Mouse (Mus musculus): ENCODE results near the gene Arhgdib. TPM values are rescaled to one million over a fixed set of nuclear protein-coding genes. Genes with fewer than 3 reads are reported as not detected.

The Arhgdib gene
- polyA plus RNA-seq, 2 experiments: 104 to 149 TPM

DNA sequence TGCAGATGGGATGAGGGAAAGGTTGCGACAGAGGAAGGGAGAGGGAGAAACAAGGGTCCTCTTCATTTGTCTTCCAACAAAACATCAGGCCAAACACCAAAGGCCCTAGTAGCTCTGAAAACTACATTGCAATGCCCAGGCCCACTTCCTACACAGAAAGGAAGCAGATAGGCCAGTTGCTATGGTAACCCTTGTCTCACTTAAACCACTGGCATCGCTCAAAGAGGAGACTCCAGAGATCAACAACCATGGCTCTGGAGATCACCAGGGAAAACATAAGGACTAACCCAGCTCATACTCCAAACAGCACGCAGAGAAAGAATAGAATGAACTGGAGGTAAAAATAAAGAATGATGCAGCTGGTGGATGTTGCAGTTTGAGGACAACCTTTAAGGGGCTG, 6.5 kb downstream of the Arhgdib start:
- Histone ChIP-seq H3K4me2 (replicated peaks; ENCODE audit: low read depth, low read length, severe bottlenecking) (no peak overlapping the region), H3K4me1 (ENCODE audit: control insufficient read depth, insufficient read depth, low read length) (peaks cover 22% of the 10 kb centered on the region), H3K9ac (ENCODE audit: low read depth, low read length, severe bottlenecking) (no peak overlapping the region), H3K27ac (replicated peaks; ENCODE audit: low read depth, low read length) (no peak overlapping the region), H3K9me3 (ENCODE audit: control insufficient read depth, low read length) (no peaks in the 10 kb centered on the region), H3K4me3 (replicated peaks; ENCODE audit: low read length) (no peak overlapping the region), H3K27me3 (ENCODE audit: control insufficient read depth, insufficient read depth, low read length) (no peaks in the 10 kb centered on the region), H3K36me3 (ENCODE audit: control insufficient read depth, insufficient read depth, low read length) (no peaks in the 10 kb centered on the region)
- 85% methylated on average over 3 of the region's 3 CpGs for WGBS
- ATAC-seq (ENCODE audit: low FRiP score, low read depth) (no peak), DNase-seq (ENCODE audit: low spot score) (no peak)
- no peak for TF ChIP-seq POLR2A (IDR thresholded peaks at IDR 0.05; ENCODE audit: borderline replicate concordance, extremely low read depth, insufficient read depth, insufficient read length)

GRCm38 (mm10) chr6:136934068-136934467, 7.6 kb downstream of the Arhgdib start:
- TF ChIP-seq POLR2A (IDR thresholded peaks at IDR 0.05; ENCODE audit: borderline replicate concordance, extremely low read depth, insufficient read depth, insufficient read length): no peak
- H3K36me3 ChIP-seq (ENCODE audit: control insufficient read depth, insufficient read depth, low read length): no peaks in the 10 kb centered on the region
- ATAC-seq (ENCODE audit: low FRiP score, low read depth): no peak
- DNase-seq (ENCODE audit: low spot score): no peak
- no peak overlapping the region for H3K4me3 ChIP-seq (replicated peaks; ENCODE audit: low read length)
- 77% methylated on average over 7 of the region's 7 CpGs for WGBS
- H3K9me3 ChIP-seq (ENCODE audit: control insufficient read depth, low read length): no peaks in the 10 kb centered on the region
- H3K4me1 ChIP-seq (ENCODE audit: control insufficient read depth, insufficient read depth, low read length): peaks cover 16% of the 10 kb centered on the region
- no peaks in the 10 kb centered on the region for H3K27me3 ChIP-seq (ENCODE audit: control insufficient read depth, insufficient read depth, low read length)
- no peak overlapping the region for H3K27ac ChIP-seq (replicated peaks; ENCODE audit: low read depth, low read length)
- H3K4me2 ChIP-seq (replicated peaks; ENCODE audit: low read depth, low read length, severe bottlenecking): no peak overlapping the region
- H3K9ac ChIP-seq (ENCODE audit: low read depth, low read length, severe bottlenecking): no peak overlapping the region

- H3K9ac ChIP-seq (ENCODE audit: low read depth, low read length, severe bottlenecking): no peak overlapping the region
Measured at GRCm38 (mm10) chr6:136931246-136931645, 10.5 kb downstream of the Arhgdib start.

GRCm38 (mm10) chr6:136930677-136931076, 11.0 kb downstream of the Arhgdib start:
- no peaks in the 10 kb centered on the region for H3K9me3 ChIP-seq (ENCODE audit: control insufficient read depth, low read length)
- TF ChIP-seq POLR2A (IDR thresholded peaks at IDR 0.05; ENCODE audit: borderline replicate concordance, extremely low read depth, insufficient read depth, insufficient read length): no peak
- H3K9ac ChIP-seq (ENCODE audit: low read depth, low read length, severe bottlenecking): no peak overlapping the region
- H3K27me3 ChIP-seq (ENCODE audit: control insufficient read depth, insufficient read depth, low read length): no peaks in the 10 kb centered on the region
- ATAC-seq (ENCODE audit: low FRiP score, low read depth): peak; percentile 65
- H3K36me3 ChIP-seq (ENCODE audit: control insufficient read depth, insufficient read depth, low read length): no peaks in the 10 kb centered on the region
- peaks cover 13% of the 10 kb centered on the region for H3K4me1 ChIP-seq (ENCODE audit: control insufficient read depth, insufficient read depth, low read length)
- H3K27ac ChIP-seq (replicated peaks; ENCODE audit: low read depth, low read length): 0 out of 2 replicates have a peak overlapping the region, but pooled peaks have one; percentile 6
- 22% methylated on average over 12 of the region's 12 CpGs for WGBS
- peak; percentile 68 for DNase-seq (ENCODE audit: low spot score)
- H3K4me3 ChIP-seq (replicated peaks; ENCODE audit: low read length): no peak overlapping the region
- H3K4me2 ChIP-seq (replicated peaks; ENCODE audit: low read depth, low read length, severe bottlenecking): peak overlapping the region; percentile 26; the same call in 1 of the 2 replicates

More at GRCm38 (mm10) chr6:136931246-136931645, 10.5 kb downstream of the Arhgdib start:
- WGBS: 79% methylated on average over 13 of the region's 13 CpGs
- Histone ChIP-seq H3K4me2 (replicated peaks; ENCODE audit: low read depth, low read length, severe bottlenecking) (0 out of 2 replicates have a peak overlapping the region, but pooled peaks have one; percentile 26), H3K36me3 (ENCODE audit: control insufficient read depth, insufficient read depth, low read length) (no peaks in the 10 kb centered on the region), H3K4me1 (ENCODE audit: control insufficient read depth, insufficient read depth, low read length) (peaks cover 13% of the 10 kb centered on the region), H3K4me3 (replicated peaks; ENCODE audit: low read length) (no peak overlapping the region), H3K9me3 (ENCODE audit: control insufficient read depth, low read length) (no peaks in the 10 kb centered on the region), H3K27ac (replicated peaks; ENCODE audit: low read depth, low read length) (0 out of 2 replicates have a peak overlapping the region, but pooled peaks have one; percentile 6), H3K27me3 (ENCODE audit: control insufficient read depth, insufficient read depth, low read length) (no peaks in the 10 kb centered on the region)
- no peak for TF ChIP-seq POLR2A (IDR thresholded peaks at IDR 0.05; ENCODE audit: borderline replicate concordance, extremely low read depth, insufficient read depth, insufficient read length)
- DNase-seq (ENCODE audit: low spot score) (no peak), ATAC-seq (ENCODE audit: low FRiP score, low read depth) (no peak)

DNA sequence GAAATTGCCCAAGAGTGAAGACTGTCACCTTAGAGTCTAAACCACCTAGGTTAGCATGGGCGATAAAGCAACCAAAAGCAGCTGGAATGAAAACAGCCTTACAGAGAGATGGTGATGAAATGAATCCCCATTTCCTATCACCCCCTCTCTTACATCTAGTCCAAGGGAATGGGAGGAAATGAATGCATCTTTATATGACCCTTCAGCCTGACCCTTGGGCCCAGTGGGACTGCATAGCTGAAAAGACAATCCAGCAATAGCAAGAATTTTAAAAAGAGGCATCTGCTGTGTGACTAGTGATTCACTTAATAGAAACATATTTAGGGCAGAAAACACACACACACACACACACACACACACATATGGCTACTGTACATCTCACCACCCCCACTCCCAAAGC, 14.1 kb downstream of the Arhgdib start:
- Histone ChIP-seq H3K36me3 (ENCODE audit: control insufficient read depth, insufficient read depth, low read length) (no peaks in the 10 kb centered on the region), H3K27me3 (ENCODE audit: control insufficient read depth, insufficient read depth, low read length) (no peaks in the 10 kb centered on the region), H3K4me2 (replicated peaks; ENCODE audit: low read depth, low read length, severe bottlenecking) (no peak overlapping the region), H3K4me1 (ENCODE audit: control insufficient read depth, insufficient read depth, low read length) (peaks cover 17% of the 10 kb centered on the region), H3K4me3 (replicated peaks; ENCODE audit: low read length) (no peak overlapping the region), H3K9me3 (ENCODE audit: control insufficient read depth, low read length) (no peaks in the 10 kb centered on the region), H3K27ac (replicated peaks; ENCODE audit: low read depth, low read length) (no peak overlapping the region), H3K9ac (ENCODE audit: low read depth, low read length, severe bottlenecking) (no peak overlapping the region)
- ATAC-seq (ENCODE audit: low FRiP score, low read depth) (no peak), DNase-seq (ENCODE audit: low spot score) (no peak)
- WGBS: 87% methylated on average over 1 of the region's 1 CpGs
- no peak for TF ChIP-seq POLR2A (IDR thresholded peaks at IDR 0.05; ENCODE audit: borderline replicate concordance, extremely low read depth, insufficient read depth, insufficient read length)

All from limb, embryonic 14.5 days (tissue).